Mouse (Mus musculus) limb, embryonic 14.5 days (tissue): Measurements from ENCODE around the gene Mst1r. TPM values are rescaled to one million over a fixed set of nuclear protein-coding genes. Genes with fewer than 3 reads are reported as not detected.

Source experiments
- ATAC-seq: fragments of 200-750 bp; cut with Nextera tagmentation; 2 replicates; pipeline ENCODE4 v1.8.0; 2017; ENCODE audit warnings: low read depth, moderate number of reproducible peaks, moderate TSS enrichment; ENCODE audit not compliant: low FRiP score
- DNase-seq: peaks from one replicate; pipeline ENCODE4 v3.0.0-alpha.2; 2015; ENCODE audit warnings: low spot score
- H3K27ac ChIP-seq: fragments of 300-500 bp; sonication (generic); replicated peaks from 2 replicates; pipeline ENCODE4 v1.5.1; 2014; ENCODE audit warnings: low read depth, mild to moderate bottlenecking, low read length, moderate library complexity, mixed read lengths
- H3K27me3 ChIP-seq: fragments of 300-500 bp; sonication (generic); 2 replicates; pipeline ENCODE4 v1.6.1; 2014; ENCODE audit warnings: low read length, mixed read lengths; ENCODE audit not compliant: control insufficient read depth, insufficient read depth
- H3K36me3 ChIP-seq: fragments of 300-500 bp; sonication (generic); 2 replicates; pipeline ENCODE4 v1.6.1; 2014; ENCODE audit warnings: mild to moderate bottlenecking, low read length, moderate library complexity, mixed read lengths; ENCODE audit not compliant: control insufficient read depth, insufficient read depth
- H3K4me1 ChIP-seq: fragments of 300-500 bp; sonication (generic); 2 replicates; pipeline ENCODE4 v1.6.1; 2014; ENCODE audit warnings: antibody characterized with exemption, low read length, mixed read lengths; ENCODE audit not compliant: control insufficient read depth, insufficient read depth
- H3K4me2 ChIP-seq: fragments of 300-500 bp; sonication (generic); replicated peaks from 2 replicates; pipeline ENCODE4 v1.6.1; 2014; ENCODE audit warnings: low read depth, mild to moderate bottlenecking, low read length, moderate library complexity; ENCODE audit not compliant: severe bottlenecking
- H3K4me3 ChIP-seq: fragments of 300-500 bp; sonication (generic); replicated peaks from 2 replicates; pipeline ENCODE4 v1.5.1; 2014; ENCODE audit warnings: low read length
- H3K9ac ChIP-seq: fragments of 300-500 bp; sonication (generic); 2 replicates; pipeline ENCODE4 v1.6.1; 2014; ENCODE audit warnings: mild to moderate bottlenecking, low read depth, low read length, moderate library complexity; ENCODE audit not compliant: severe bottlenecking
- H3K9me3 ChIP-seq: fragments of 300-500 bp; sonication (generic); 2 replicates; pipeline ENCODE4 v1.6.1; 2016; ENCODE audit warnings: low read length; ENCODE audit not compliant: control insufficient read depth
- POLR2A ChIP-seq: fragments of 200-500 bp; IDR thresholded peaks from 2 replicates; pipeline ENCODE4 v1.8.0; 2012; ENCODE audit warnings: inconsistent platforms, mild to moderate bottlenecking, moderate library complexity, borderline replicate concordance; ENCODE audit not compliant: insufficient read depth, insufficient read length; ENCODE audit errors: extremely low read depth
- WGBS: fragments of 180-500 bp; shearing (Covaris S2); extraction: QIAGEN DNeasy Blood & Tissue Kit; methylation state at CpG from one replicate; pipeline ENCODE4 v1.1.7; 2014; 5-methylcytosine and 5-hydroxymethylcytosine counted together
- polyA plus RNA-seq, 2 experiments: library from polyadenylated mRNA; depleted of rRNA in 1 of 2; stranded (reverse) in 1 of 2; unstranded in 1 of 2; fragments of >200 nt; fragmentation: Nextera tagmentation in 1 of 2; extraction: Ambion mirVana in 1 of 2; gene quantifications; 2 replicates each; pipeline versions ENCODE4 v1.2.1 to v1.2.3; 2012 to 2014

Gene Mst1r
- polyA plus RNA-seq, 2 experiments = 1.4 to 14.1 TPM

DNA sequence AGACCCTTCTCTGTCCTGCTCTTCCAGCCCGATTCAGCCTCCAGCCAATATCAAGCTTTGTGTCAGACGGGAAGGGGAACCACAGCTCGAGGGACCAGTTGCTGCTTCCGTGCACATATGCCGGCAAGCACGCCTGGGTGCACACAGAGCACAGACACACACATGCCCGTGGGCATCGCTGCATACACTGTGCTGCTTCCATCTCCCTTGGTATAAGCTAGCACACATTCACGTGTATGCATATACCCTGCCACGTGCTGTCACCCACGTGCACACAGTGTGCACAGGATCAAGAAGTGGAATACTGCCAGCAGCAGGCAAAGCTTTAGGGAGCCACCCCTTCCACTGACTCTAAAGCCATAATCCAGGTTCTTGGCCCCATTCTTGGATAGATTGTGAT lies 27.5 kb downstream of the Mst1r start:
- no peak overlapping the region for H3K9ac ChIP-seq
- H3K36me3 ChIP-seq = no peaks in the 10 kb centered on the region
- no peak overlapping the region for H3K27ac ChIP-seq
- ATAC-seq (no peak), DNase-seq (no peak)
- no peak for TF ChIP-seq POLR2A
- H3K4me1 ChIP-seq = peaks cover 11% of the 10 kb centered on the region
- H3K27me3 ChIP-seq = no peaks in the 10 kb centered on the region
- no peak overlapping the region for H3K4me2 ChIP-seq
- WGBS = 86% methylated on average over 11 of the region's 11 CpGs
- H3K9me3 ChIP-seq = no peaks in the 10 kb centered on the region
- H3K4me3 ChIP-seq = no peak overlapping the region

DNA sequence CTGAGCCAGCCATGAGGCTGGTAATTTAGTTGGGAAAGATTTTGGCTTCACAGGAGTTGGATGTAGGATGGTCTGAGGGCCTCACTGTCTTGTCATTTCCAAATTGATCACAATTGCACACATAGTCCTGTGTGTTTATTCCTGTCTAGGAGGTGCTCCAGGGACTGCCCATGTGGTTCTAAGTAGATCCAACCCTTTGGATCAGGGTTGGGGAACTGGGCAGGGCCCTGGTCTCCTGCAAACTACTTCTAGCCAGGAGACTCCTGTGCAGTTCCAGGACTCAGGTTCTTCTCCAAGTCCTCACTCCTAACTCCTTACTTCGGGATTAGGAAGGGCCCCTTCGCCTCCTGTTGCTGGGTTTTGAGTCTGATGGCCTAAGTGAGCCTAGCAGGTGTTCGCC lies 28.7 kb downstream of the Mst1r start, which contains the start of gene Camkv:
Gene Camkv, plus strand, starts transcription at position 301 of the 400 bp plus-strand sequence.
- no peak for DNase-seq
- Histone ChIP-seq H3K36me3 (no peaks in the 10 kb centered on the region), H3K4me2 (peak within 1 kb of the TSS; percentile 97), H3K27me3 (no peaks in the 10 kb centered on the region), H3K9ac (peak within 1 kb of the TSS; percentile 68), H3K4me3 (peak within 1 kb of the TSS; percentile 57), H3K9me3 (no peaks in the 10 kb centered on the region), H3K27ac (no peak within 1 kb of the TSS), H3K4me1 (peaks cover 11% of the 10 kb centered on the region)
- 2% methylated on average over 3 of the region's 3 CpGs for WGBS
- no peak for TF ChIP-seq POLR2A
- ATAC-seq = no peak

GRCm38 (mm10) chr9:107935790-107936214 lies 29.1 kb downstream of the Mst1r start:
- no peak for TF ChIP-seq POLR2A
- no peaks in the 10 kb centered on the region for H3K27me3 ChIP-seq
- peak overlapping the region; percentile 68 for H3K9ac ChIP-seq
- H3K9me3 ChIP-seq = no peaks in the 10 kb centered on the region
- no peaks in the 10 kb centered on the region for H3K36me3 ChIP-seq
- H3K4me3 ChIP-seq = peak overlapping the region; percentile 57
- peak overlapping the region; percentile 97 for H3K4me2 ChIP-seq
- DNase-seq = peak; percentile 31
- no peak overlapping the region for H3K27ac ChIP-seq
- ATAC-seq = peak; percentile 38
- under 1% methylated on average over 36 of the region's 41 CpGs for WGBS
- H3K4me1 ChIP-seq = peaks cover 11% of the 10 kb centered on the region

DNA sequence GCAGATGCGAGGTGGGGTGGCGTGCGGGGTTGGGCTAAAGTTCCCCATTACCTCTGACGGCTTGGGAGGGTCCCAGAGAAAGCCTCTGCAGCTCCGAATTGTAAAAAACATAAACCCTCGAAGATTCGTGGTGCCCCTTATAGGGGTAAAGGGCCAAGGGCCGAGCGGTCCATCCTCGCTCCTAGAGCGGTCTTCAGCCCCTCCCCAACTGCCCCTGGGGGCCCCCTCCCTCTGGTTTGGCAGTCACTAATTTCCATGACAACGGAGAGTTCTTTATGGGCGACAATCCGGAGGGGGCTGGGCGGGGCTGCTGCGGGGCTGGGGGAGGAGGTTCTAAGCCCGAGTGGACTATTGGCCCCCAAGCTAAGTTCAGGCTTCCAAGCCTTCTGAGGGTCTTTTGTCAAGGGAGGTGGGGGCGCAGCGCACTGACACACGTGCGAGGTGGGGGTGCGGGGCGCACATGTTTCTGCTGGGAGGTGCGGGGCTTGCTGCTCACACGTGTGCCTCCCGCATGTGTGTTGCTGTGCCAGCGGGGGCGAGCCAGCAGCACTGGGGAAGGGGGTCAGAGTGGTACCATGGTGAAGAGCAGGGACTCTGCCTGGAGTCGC lies 29.6 kb downstream of the Mst1r start:
- Histone ChIP-seq H3K9me3 (no peaks in the 10 kb centered on the region), H3K27me3 (no peaks in the 10 kb centered on the region), H3K4me2 (peak overlapping the region; percentile 97), H3K9ac (peak overlapping the region; percentile 68), H3K27ac (no peak overlapping the region), H3K36me3 (no peaks in the 10 kb centered on the region), H3K4me3 (peak overlapping the region; percentile 57), H3K4me1 (peaks cover 11% of the 10 kb centered on the region)
- 3% methylated on average over 27 of the region's 29 CpGs for WGBS
- ATAC-seq (peak; percentile 23; the same call in 1 of the 2 replicates), DNase-seq (no peak)
- TF ChIP-seq POLR2A = no peak

DNA sequence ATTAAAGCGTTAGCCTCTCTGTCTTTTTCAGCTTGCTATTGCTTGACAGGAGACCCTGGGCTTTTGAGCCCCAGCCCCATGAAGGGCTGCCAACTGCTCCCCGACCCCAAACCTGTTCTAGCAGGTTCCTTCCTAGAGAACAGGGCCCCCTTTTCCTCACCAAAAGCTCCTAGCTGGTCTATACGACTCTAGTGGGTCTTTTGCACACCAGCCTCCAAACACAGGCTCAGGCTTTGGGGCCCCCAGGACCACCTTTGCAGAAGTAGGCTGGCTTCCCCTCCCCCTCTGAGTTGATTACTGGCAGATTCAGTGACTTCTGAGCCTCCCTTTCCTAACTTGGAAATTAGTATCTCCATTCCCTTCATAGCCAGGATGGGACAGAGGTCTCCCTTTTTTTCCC lies 30.2 kb downstream of the Mst1r start:
- 9% methylated on average over 3 of the region's 3 CpGs for WGBS
- Histone ChIP-seq H3K9me3 (no peaks in the 10 kb centered on the region), H3K36me3 (no peaks in the 10 kb centered on the region), H3K4me3 (peak overlapping the region; percentile 57), H3K27me3 (no peaks in the 10 kb centered on the region), H3K27ac (no peak overlapping the region), H3K9ac (no peak overlapping the region), H3K4me2 (peak overlapping the region; percentile 97), H3K4me1 (peaks cover 11% of the 10 kb centered on the region)
- ATAC-seq = no peak
- TF ChIP-seq POLR2A = no peak
- no peak for DNase-seq
